Mouse (Mus musculus) Patski (cell line): ENCODE measurements at regions not wholly inside any gene's neighbourhood (a gene's known extent, or its start where the extent isn't known, plus 50 kb on each side); places are given as distances from the start of the nearest gene placed in this dataset.

Experiments
- ATAC-seq: fragments of 100-300 bp; one replicate; pipeline ENCODE4 v1.8.0; 2021
- CTCF ChIA-PET: fragments of 350-600 bp; sonication (Branson Sonifier 250); formaldehyde crosslinking; loops from one replicate; lab custom pipeline; 2022; ENCODE audit warnings: inconsistent platforms; lab: Charles Lee
- POLR2A ChIA-PET: fragments of 350-600 bp; sonication (Branson Sonifier 250); formaldehyde crosslinking; loops from one replicate; lab custom pipeline; 2022; ENCODE audit warnings: antibody characterized with exemption, inconsistent platforms; lab: Charles Lee
- DNase-seq: peaks from one replicate; pipeline ENCODE4 v3.0.0-alpha.2; 2011; ENCODE audit warnings: low read depth, low spot score
- H3K27me3 ChIP-seq: fragments of 371-371 bp; one replicate; pipeline ENCODE4 v1.5.1; 2021
- CTCF ChIP-seq: fragments of 100-300 bp; IDR thresholded peaks from one replicate; pipeline ENCODE4 v1.5.1; 2021
- in situ Hi-C: fragments of 300-500 bp; cut with MboI; formaldehyde crosslinking; loops from 3 replicates; pipeline ENCODE4 v1.11.1; 2018; ENCODE audit warnings: low pct_unique_long_range_greater_than_20kb, mixed read lengths

DNA sequence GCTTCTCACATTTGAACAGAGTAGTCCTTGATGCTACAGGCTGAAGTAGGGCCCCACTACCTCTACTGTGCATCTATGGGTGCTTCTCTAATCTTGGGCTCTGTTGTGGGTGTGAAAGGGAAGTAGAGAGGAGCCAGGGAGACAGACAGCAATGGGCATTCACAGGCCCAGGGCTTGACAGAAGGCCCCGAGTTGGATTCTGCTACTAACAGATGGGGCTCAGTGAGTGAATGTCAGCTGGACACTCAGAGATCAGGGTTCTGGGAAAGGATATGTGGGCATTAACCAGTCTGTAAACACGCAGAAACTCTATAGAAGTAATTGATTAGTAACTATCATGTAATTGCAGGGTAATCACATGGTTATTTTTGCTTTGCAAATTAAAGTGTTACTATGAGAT is 51.4 kb upstream of the Bhlhe23 start:
- in situ Hi-C loops = no loop called here
- CTCF ChIA-PET = no interaction called here
- DNase-seq (no peak), ATAC-seq (no peak)
- H3K27me3 ChIP-seq = peaks cover 22% of the 10 kb centered on the region
- TF ChIP-seq CTCF = no peak
- POLR2A ChIA-PET = no interaction called here

DNA sequence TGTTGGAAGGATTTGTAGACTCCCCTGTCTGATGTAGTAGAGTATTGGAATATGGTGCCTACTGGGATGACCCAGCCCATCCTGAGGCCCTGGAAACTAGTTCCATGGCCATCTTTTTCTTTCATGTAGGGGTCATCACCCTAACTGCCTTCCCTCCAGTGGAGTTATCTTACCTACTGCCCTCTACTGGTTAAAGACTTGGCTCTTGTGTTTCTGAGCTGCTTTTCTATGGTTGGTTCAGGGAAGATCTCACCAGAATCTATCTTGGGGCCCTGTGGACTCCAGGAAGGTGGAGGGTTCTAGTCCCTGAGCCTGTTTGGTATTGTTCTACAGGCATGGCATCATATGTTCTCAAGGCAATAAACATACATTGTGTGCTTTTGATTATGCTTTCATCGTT is 50.0 kb upstream of the Bhlhe23 start:
- ChIA-PET POLR2A (interaction anchor here (0.5 kb wide), 1 partner anchor 708 kb away, joined by 3 read pairs; no protein-coding TSS in a partner anchor), CTCF (no interaction called here)
- in situ Hi-C loops = no loop called here
- no peak for DNase-seq
- ATAC-seq = no peak
- no peak for TF ChIP-seq CTCF
- H3K27me3 ChIP-seq = peaks cover 22% of the 10 kb centered on the region
